Mouse (Mus musculus) MEL (cell line): ENCODE measurements around the gene Ap1m1. TPM values are rescaled to one million over a fixed set of nuclear protein-coding genes. Genes with fewer than 3 reads are reported as not detected.

Experiments used
- DNase-seq: peaks from one replicate; pipeline ENCODE4 v3.0.0; 2011; ENCODE audit warnings: low read depth, low spot score
- H3K27ac ChIP-seq: 2 replicates; pipeline ENCODE4 v1.5.1; 2012; ENCODE audit warnings: low read depth, mild to moderate bottlenecking, control low read depth, low read length, moderate library complexity; ENCODE audit not compliant: control insufficient read depth
- H3K27me3 ChIP-seq, 2 experiments: fragments of 150-350 bp in 1 of 2; sonication (generic) in 1 of 2; 2 replicates each; pipeline ENCODE4 v1.6.1; 2012; ENCODE audit warnings: low read length in 2 of 2, mild to moderate bottlenecking in 2 of 2, improper control_type of control experiment in 1 of 2, moderate library complexity in 1 of 2; ENCODE audit not compliant: insufficient read depth in 2 of 2, control insufficient read depth in 1 of 2
- H3K36me3 ChIP-seq, 2 experiments: 2 replicates each; pipeline ENCODE4 v1.6.1; 2012 to 2014; ENCODE audit warnings: low read length in 2 of 2, improper control_type of control experiment in 1 of 2, inconsistent platforms in 1 of 2, mild to moderate bottlenecking in 1 of 2; ENCODE audit not compliant: insufficient read depth in 2 of 2, control insufficient read depth in 1 of 2
- H3K4me1 ChIP-seq, 2 experiments: fragments of 150-350 bp in 1 of 2; sonication (generic) in 1 of 2; 2 replicates each; pipeline ENCODE4 v1.6.1; 2012; ENCODE audit warnings: low read length in 2 of 2, improper control_type of control experiment in 1 of 2, mild to moderate bottlenecking in 1 of 2; ENCODE audit not compliant: insufficient read depth in 2 of 2, control insufficient read depth in 1 of 2
- H3K4me3 ChIP-seq, 2 experiments: fragments of 150-350 bp in 1 of 2; sonication (generic) in 1 of 2; 2 replicates each; pipeline ENCODE4 v1.5.1; 2012; ENCODE audit warnings: low read depth in 2 of 2, low read length in 2 of 2, mild to moderate bottlenecking in 2 of 2, moderate library complexity in 2 of 2, control low read depth in 1 of 2, improper control_type of control experiment in 1 of 2; ENCODE audit not compliant: control insufficient read depth in 1 of 2, insufficient read depth in 1 of 2
- H3K79me2 ChIP-seq: 2 replicates; pipeline ENCODE4 v1.6.1; 2012; ENCODE audit warnings: mild to moderate bottlenecking, low read length, moderate library complexity; ENCODE audit not compliant: control insufficient read depth, poor library complexity, insufficient read depth
- H3K9ac ChIP-seq: 2 replicates; pipeline ENCODE4 v1.6.1; 2012; ENCODE audit warnings: low read depth, mild to moderate bottlenecking, control low read depth, low read length, moderate library complexity; ENCODE audit not compliant: control insufficient read depth, poor library complexity, severe bottlenecking
- H3K9me3 ChIP-seq: fragments of 150-350 bp; sonication (generic); replicated peaks from 2 replicates; pipeline ENCODE4 v1.6.1; 2012; ENCODE audit warnings: mild to moderate bottlenecking, low read length, improper control_type of control experiment, moderate library complexity; ENCODE audit not compliant: insufficient read depth
- BHLHE40 ChIP-seq: IDR thresholded peaks from 2 replicates; pipeline ENCODE4 v1.6.1; 2012; ENCODE audit warnings: low read depth, mild to moderate bottlenecking, inconsistent platforms, low read length, improper control_type of control experiment, borderline replicate concordance
- CHD1 ChIP-seq: IDR thresholded peaks from 2 replicates; pipeline ENCODE4 v1.6.1; 2012; ENCODE audit warnings: low read depth, mild to moderate bottlenecking, inconsistent platforms, low read length, improper control_type of control experiment
- EP300 ChIP-seq, 2 experiments: IDR thresholded peaks; 2 replicates each; pipeline ENCODE4 v1.6.1; 2011; ENCODE audit warnings: improper control_type of control experiment in 2 of 2, low read length in 2 of 2, low read depth in 1 of 2, mild to moderate bottlenecking in 1 of 2
- ETS1 ChIP-seq: IDR thresholded peaks from 2 replicates; pipeline ENCODE4 v1.6.1; 2012; ENCODE audit warnings: low read depth, mild to moderate bottlenecking, inconsistent platforms, low read length, improper control_type of control experiment, moderate library complexity
- GABPA ChIP-seq: IDR thresholded peaks from 2 replicates; pipeline ENCODE4 v1.6.1; 2012; ENCODE audit warnings: low read depth, mild to moderate bottlenecking, inconsistent platforms, low read length, improper control_type of control experiment, moderate library complexity
- GATA1 ChIP-seq: IDR thresholded peaks from 2 replicates; pipeline ENCODE4 v1.6.1; 2011; ENCODE audit warnings: low read depth, low read length, improper control_type of control experiment
- JUND ChIP-seq: IDR thresholded peaks from 2 replicates; pipeline ENCODE4 v1.6.1; 2011; ENCODE audit warnings: low read depth, mild to moderate bottlenecking, improper control_type of control experiment, low read length
- MAFK ChIP-seq: IDR thresholded peaks from 2 replicates; pipeline ENCODE4 v1.6.1; 2011; ENCODE audit warnings: low read depth, mild to moderate bottlenecking, low read length, improper control_type of control experiment, borderline replicate concordance
- MAX ChIP-seq: IDR thresholded peaks from 2 replicates; pipeline ENCODE4 v1.6.1; 2011; ENCODE audit warnings: low read length, improper control_type of control experiment
- MXI1 ChIP-seq: IDR thresholded peaks from 2 replicates; pipeline ENCODE4 v1.6.1; 2011; ENCODE audit warnings: mild to moderate bottlenecking, low read depth, low read length, improper control_type of control experiment
- POLR2A ChIP-seq, 2 experiments: IDR thresholded peaks; 2 replicates each; pipeline ENCODE4 v1.6.1; 2011 to 2012; ENCODE audit warnings: low read length in 2 of 2, mild to moderate bottlenecking in 2 of 2, control low read depth in 1 of 2, improper control_type of control experiment in 1 of 2, low read depth in 1 of 2, moderate library complexity in 1 of 2; ENCODE audit not compliant: control insufficient read depth in 1 of 2, insufficient read depth in 1 of 2, poor library complexity in 1 of 2
- POLR2AphosphoS2 ChIP-seq: IDR thresholded peaks from 2 replicates; pipeline ENCODE4 v1.6.1; 2011; ENCODE audit warnings: low read length, improper control_type of control experiment
- RCOR1 ChIP-seq: IDR thresholded peaks from 2 replicates; pipeline ENCODE4 v1.6.1; 2012; ENCODE audit warnings: low read depth, mild to moderate bottlenecking, inconsistent platforms, low read length, improper control_type of control experiment
- SIN3A ChIP-seq: IDR thresholded peaks from 2 replicates; pipeline ENCODE4 v1.6.1; 2012; ENCODE audit warnings: low read length, improper control_type of control experiment, inconsistent platforms
- TAL1 ChIP-seq: IDR thresholded peaks from 2 replicates; pipeline ENCODE4 v1.6.1; 2012; ENCODE audit warnings: mild to moderate bottlenecking, inconsistent platforms, low read length, moderate library complexity, mixed read lengths
- TCF12 ChIP-seq: IDR thresholded peaks from 2 replicates; pipeline ENCODE4 v1.6.1; 2014; ENCODE audit warnings: low read depth, mild to moderate bottlenecking, inconsistent platforms, low read length, improper control_type of control experiment, moderate library complexity
- USF1 ChIP-seq: IDR thresholded peaks from 2 replicates; pipeline ENCODE4 v1.6.1; 2014; ENCODE audit warnings: low read depth, mild to moderate bottlenecking, inconsistent platforms, low read length, improper control_type of control experiment, moderate library complexity
- USF2 ChIP-seq, 2 experiments: IDR thresholded peaks; 2 replicates each; pipeline ENCODE4 v1.6.1; 2011 to 2012; ENCODE audit warnings: improper control_type of control experiment in 2 of 2, low read length in 2 of 2, borderline replicate concordance in 1 of 2, inconsistent platforms in 1 of 2, low read depth in 1 of 2, mild to moderate bottlenecking in 1 of 2; ENCODE audit not compliant: insufficient read depth in 1 of 2
- ZNF384 ChIP-seq: IDR thresholded peaks from 2 replicates; pipeline ENCODE4 v1.6.1; 2012; ENCODE audit warnings: low read depth, mild to moderate bottlenecking, inconsistent platforms, low read length, improper control_type of control experiment
- polyA plus RNA-seq, 2 experiments: library from polyadenylated mRNA; stranded (reverse) in 1 of 2; unstranded in 1 of 2; fragments of >175 nt in 1 of 2; fragments of >200 nt in 1 of 2; gene quantifications; 2 replicates each; pipeline versions ENCODE4 v1.2.1 to v1.2.4; 2012; ENCODE audit warnings: low replicate concordance in 2 of 2, low read depth in 1 of 2; ENCODE audit not compliant: insufficient read length in 2 of 2, insufficient read depth in 1 of 2, missing spikeins in 1 of 2
- total RNA-seq: library from RNA; depleted of rRNA; stranded (reverse); fragments of 300-350 nt; gene quantifications from 2 replicates; pipeline ENCODE4 v1.2.3, GENCODE M21; 2012

The Ap1m1 gene
- total and polyA plus RNA-seq, 3 experiments: 47.4 to 117 TPM; not detected in 1

DNA sequence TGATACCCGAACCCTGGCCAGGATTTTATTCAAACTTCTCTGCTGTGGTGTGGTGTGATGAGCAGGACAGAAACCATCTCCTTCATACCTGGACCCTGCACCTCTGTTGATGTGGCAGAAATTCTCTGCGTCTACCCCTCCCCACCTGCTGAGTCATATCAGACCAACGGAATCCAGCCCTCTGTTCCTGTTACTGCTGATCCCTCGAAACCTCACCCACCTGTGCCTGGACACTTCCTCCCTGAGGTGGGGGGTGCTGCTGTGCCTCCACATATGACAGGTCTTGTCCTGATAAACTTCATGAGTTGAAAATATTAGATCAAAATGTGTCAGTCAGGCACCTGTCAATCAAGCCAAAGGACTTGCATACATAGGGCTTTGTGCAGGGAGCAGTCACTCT, 45.5 kb downstream of the Ap1m1 start:
- Histone ChIP-seq H3K4me3 (no peak overlapping the region), H3K27me3 (no peaks in the 10 kb centered on the region; a peak in 1 of 4 replicates), H3K27ac (no peak overlapping the region), H3K4me1 (peaks cover 0 to 11% of the 10 kb centered on the region in 2 experiments; a peak in 3 of 4 replicates), H3K9me3 (no peaks in the 10 kb centered on the region), H3K79me2 (no peaks in the 10 kb centered on the region), H3K9ac (no peak overlapping the region), H3K36me3 (peaks cover 0 to 3% of the 10 kb centered on the region in 2 experiments; a peak in 2 of 4 replicates)
- peak; percentile 33 for DNase-seq
- TF ChIP-seq GATA1: no peak
- TF ChIP-seq SIN3A: no peak
- peak; percentile 57; the same call in 1 of the 2 replicates for TF ChIP-seq ETS1
- TF ChIP-seq USF2 (IDR thresholded peaks at IDR 0.05; ENCODE audit: borderline replicate concordance in 1 of 2, insufficient read depth in 1 of 2, low read depth in 1 of 2, low read length in 2 of 2): no peak
- no peak for TF ChIP-seq GABPA
- 0 out of 2 replicates have a peak, but pooled peaks have one; percentile 40 for TF ChIP-seq TCF12
- peak in 1 of 2 experiments; percentile 65; a peak in 2 of 4 replicates for TF ChIP-seq EP300 (IDR thresholded peaks at IDR 0.05; ENCODE audit: low read depth in 1 of 2, low read length in 2 of 2)
- TF ChIP-seq MAX: no peak
- TF ChIP-seq JUND: no peak

DNA sequence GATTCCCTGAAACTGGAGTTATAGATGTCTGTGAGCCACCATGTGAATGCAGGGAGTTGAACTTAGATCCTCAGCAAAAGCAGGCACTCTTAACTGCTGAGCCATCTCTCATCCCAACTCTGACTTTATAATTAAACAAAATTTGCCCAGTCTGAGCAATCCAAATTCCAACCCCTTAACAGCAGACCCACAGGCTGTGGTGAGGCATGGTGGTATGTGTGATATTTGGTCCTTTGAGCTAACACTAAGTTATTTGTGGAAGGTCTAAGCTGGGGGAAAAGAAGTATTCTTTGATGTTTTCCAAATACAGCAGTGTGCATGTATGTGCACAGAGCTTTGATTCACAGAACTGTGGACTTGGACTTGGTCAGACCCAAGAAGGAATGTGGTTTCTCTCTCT, 49.2 kb downstream of the Ap1m1 start:
- Histone ChIP-seq H3K79me2 (no peaks in the 10 kb centered on the region), H3K4me3 (no peak overlapping the region), H3K36me3 (peaks cover 0 to 3% of the 10 kb centered on the region in 2 experiments; a peak in 2 of 4 replicates), H3K27me3 (no peaks in the 10 kb centered on the region; a peak in 1 of 4 replicates), H3K9me3 (no peaks in the 10 kb centered on the region), H3K9ac (no peak overlapping the region), H3K27ac (no peak overlapping the region), H3K4me1 (peaks cover 0 to 11% of the 10 kb centered on the region in 2 experiments; a peak in 2 of 4 replicates)
- no peak for DNase-seq
- TF ChIP-seq MAFK (no peak), ZNF384 (no peak), POLR2AphosphoS2 (no peak), RCOR1 (no peak), SIN3A (no peak), MXI1 (no peak), TAL1 (no peak), GABPA (no peak), USF2 (IDR thresholded peaks at IDR 0.05; ENCODE audit: borderline replicate concordance in 1 of 2, insufficient read depth in 1 of 2, low read depth in 1 of 2, low read length in 2 of 2) (no peak), POLR2A (IDR thresholded peaks at IDR 0.05; ENCODE audit: control insufficient read depth in 1 of 2, insufficient read depth in 1 of 2, low read depth in 1 of 2, low read length in 2 of 2, poor library complexity in 1 of 2) (no peak), BHLHE40 (no peak), USF1 (no peak), EP300 (IDR thresholded peaks at IDR 0.05; ENCODE audit: low read depth in 1 of 2, low read length in 2 of 2) (no peak), CHD1 (no peak)
